Mouse (Mus musculus): Measurements from ENCODE around the gene Ugt2b34. TPM values are rescaled to one million over a fixed set of nuclear protein-coding genes. Genes with fewer than 3 reads are reported as not detected.
A peak's percentile ranks its signal among the peaks of the same experiment; 100 is the strongest.

The Ugt2b34 gene
- polyA plus RNA-seq, 1 experiment from 2014 or later = 64.1 TPM

- Histone ChIP-seq H3K4me2 (replicated peaks; ENCODE audit: low read depth) (no peak overlapping the region), H3K4me1 (replicated peaks; ENCODE audit: control insufficient read depth, insufficient read depth) (no peaks in the 10 kb centered on the region), H3K9me3 (ENCODE audit: control insufficient read depth, low read length) (no peaks in the 10 kb centered on the region), H3K27ac (replicated peaks) (no peak overlapping the region), H3K4me3 (ENCODE audit: low read depth, low read length) (no peak overlapping the region), H3K9ac (ENCODE audit: low read length) (no peak overlapping the region), H3K27me3 (ENCODE audit: control insufficient read depth, insufficient read depth, low read length) (no peaks in the 10 kb centered on the region), H3K36me3 (ENCODE audit: control insufficient read depth, insufficient read depth, low read length) (no peaks in the 10 kb centered on the region)
- TF ChIP-seq CTCF (IDR thresholded peaks at IDR 0.05; ENCODE audit: low read depth) = peak; percentile 63
- TF ChIP-seq EP300 (optimal IDR thresholded peaks at IDR 0.05) = no peak
- DNase-seq (ENCODE audit: low spot score) (no peak), ATAC-seq (ENCODE audit: low FRiP score, low TSS enrichment) (no peak)
- WGBS = 94% methylated on average over 1 of the region's 1 CpGs
These were observed 16.8 kb downstream of the Ugt2b34 start for GRCm38 (mm10) chr5:86889933-86890332.

GRCm38 (mm10) chr5:86888420-86888819 is 18.3 kb downstream of the Ugt2b34 start:
- peak; percentile 47; the same call in 1 of the 2 replicates for ATAC-seq (ENCODE audit: low FRiP score, low TSS enrichment)
- Histone ChIP-seq H3K4me3 (ENCODE audit: low read depth, low read length) (no peak overlapping the region), H3K9me3 (ENCODE audit: control insufficient read depth, low read length) (no peaks in the 10 kb centered on the region), H3K4me2 (replicated peaks; ENCODE audit: low read depth) (no peak overlapping the region), H3K27me3 (ENCODE audit: control insufficient read depth, insufficient read depth, low read length) (no peaks in the 10 kb centered on the region), H3K4me1 (replicated peaks; ENCODE audit: control insufficient read depth, insufficient read depth) (no peaks in the 10 kb centered on the region), H3K9ac (ENCODE audit: low read length) (no peak overlapping the region), H3K27ac (replicated peaks) (no peak overlapping the region), H3K36me3 (ENCODE audit: control insufficient read depth, insufficient read depth, low read length) (no peaks in the 10 kb centered on the region)
- TF ChIP-seq EP300 (optimal IDR thresholded peaks at IDR 0.05) (no peak), CTCF (IDR thresholded peaks at IDR 0.05; ENCODE audit: low read depth) (no peak)
- 69% methylated on average over 1 of the region's 1 CpGs for WGBS
- no peak for DNase-seq (ENCODE audit: low spot score)

- no peak overlapping the region for H3K4me2 ChIP-seq (replicated peaks; ENCODE audit: low read depth)
- H3K9ac ChIP-seq (ENCODE audit: low read length) = no peak overlapping the region
- TF ChIP-seq EP300 (optimal IDR thresholded peaks at IDR 0.05) (no peak), CTCF (IDR thresholded peaks at IDR 0.05; ENCODE audit: low read depth) (no peak)
- no peaks in the 10 kb centered on the region for H3K9me3 ChIP-seq (ENCODE audit: control insufficient read depth, low read length)
- no peaks in the 10 kb centered on the region for H3K27me3 ChIP-seq (ENCODE audit: control insufficient read depth, insufficient read depth, low read length)
- DNase-seq (ENCODE audit: low spot score) = no peak
- 56% methylated on average over 1 of the region's 1 CpGs for WGBS
- no peak for ATAC-seq (ENCODE audit: low FRiP score, low TSS enrichment)
- H3K36me3 ChIP-seq (ENCODE audit: control insufficient read depth, insufficient read depth, low read length) = no peaks in the 10 kb centered on the region
- H3K27ac ChIP-seq (replicated peaks) = no peak overlapping the region
- H3K4me3 ChIP-seq (ENCODE audit: low read depth, low read length) = no peak overlapping the region
- H3K4me1 ChIP-seq (replicated peaks; ENCODE audit: control insufficient read depth, insufficient read depth) = no peaks in the 10 kb centered on the region
These were observed 19.7 kb downstream of the Ugt2b34 start for GRCm38 (mm10) chr5:86887081-86887480.

GRCm38 (mm10) chr5:86886620-86887019 is 20.1 kb downstream of the Ugt2b34 start:
- 35% methylated on average over 3 of the region's 3 CpGs for WGBS
- no peaks in the 10 kb centered on the region for H3K4me1 ChIP-seq (replicated peaks; ENCODE audit: control insufficient read depth, insufficient read depth)
- H3K9me3 ChIP-seq (ENCODE audit: control insufficient read depth, low read length) = no peaks in the 10 kb centered on the region
- no peak overlapping the region for H3K4me2 ChIP-seq (replicated peaks; ENCODE audit: low read depth)
- no peak overlapping the region for H3K4me3 ChIP-seq (ENCODE audit: low read depth, low read length)
- ATAC-seq (ENCODE audit: low FRiP score, low TSS enrichment) (no peak), DNase-seq (ENCODE audit: low spot score) (no peak)
- H3K27ac ChIP-seq (replicated peaks) = no peak overlapping the region
- no peaks in the 10 kb centered on the region for H3K27me3 ChIP-seq (ENCODE audit: control insufficient read depth, insufficient read depth, low read length)
- no peak overlapping the region for H3K9ac ChIP-seq (ENCODE audit: low read length)
- no peak for TF ChIP-seq EP300 (optimal IDR thresholded peaks at IDR 0.05)
- TF ChIP-seq CTCF (IDR thresholded peaks at IDR 0.05; ENCODE audit: low read depth) = peak; percentile 73
- no peaks in the 10 kb centered on the region for H3K36me3 ChIP-seq (ENCODE audit: control insufficient read depth, insufficient read depth, low read length)

- H3K9ac ChIP-seq (ENCODE audit: low read length) = no peak overlapping the region
- no peak overlapping the region for H3K27ac ChIP-seq (replicated peaks)
- WGBS = 0% methylated on average over 1 of the region's 1 CpGs
- no peaks in the 10 kb centered on the region for H3K36me3 ChIP-seq (ENCODE audit: control insufficient read depth, insufficient read depth, low read length)
- no peaks in the 10 kb centered on the region for H3K4me1 ChIP-seq (replicated peaks; ENCODE audit: control insufficient read depth, insufficient read depth)
- H3K4me2 ChIP-seq (replicated peaks; ENCODE audit: low read depth) = no peak overlapping the region
- DNase-seq (ENCODE audit: low spot score) = peak; percentile 33
- TF ChIP-seq CTCF (IDR thresholded peaks at IDR 0.05; ENCODE audit: low read depth) (no peak), EP300 (optimal IDR thresholded peaks at IDR 0.05) (no peak)
- no peaks in the 10 kb centered on the region for H3K9me3 ChIP-seq (ENCODE audit: control insufficient read depth, low read length)
- H3K27me3 ChIP-seq (ENCODE audit: control insufficient read depth, insufficient read depth, low read length) = no peaks in the 10 kb centered on the region
- no peak overlapping the region for H3K4me3 ChIP-seq (ENCODE audit: low read depth, low read length)
- no peak for ATAC-seq (ENCODE audit: low FRiP score, low TSS enrichment)
These were observed 34.9 kb downstream of the Ugt2b34 start for GRCm38 (mm10) chr5:86871877-86872276.

GRCm38 (mm10) chr5:86858336-86858735 is 48.4 kb downstream of the Ugt2b34 start:
- DNase-seq (ENCODE audit: low spot score) (no peak), ATAC-seq (ENCODE audit: low FRiP score, low TSS enrichment) (no peak)
- H3K4me3 ChIP-seq (ENCODE audit: low read depth, low read length) = no peak overlapping the region
- H3K9ac ChIP-seq (ENCODE audit: low read length) = no peak overlapping the region
- no peak for TF ChIP-seq EP300 (optimal IDR thresholded peaks at IDR 0.05)
- no peak for TF ChIP-seq CTCF (IDR thresholded peaks at IDR 0.05; ENCODE audit: low read depth)
- 0 out of 2 replicates have a peak overlapping the region, but pooled peaks have one; percentile 13 for H3K27ac ChIP-seq (replicated peaks)
- no peaks in the 10 kb centered on the region for H3K4me1 ChIP-seq (replicated peaks; ENCODE audit: control insufficient read depth, insufficient read depth)
- no peaks in the 10 kb centered on the region for H3K9me3 ChIP-seq (ENCODE audit: control insufficient read depth, low read length)
- 52% methylated on average over 3 of the region's 3 CpGs for WGBS
- H3K27me3 ChIP-seq (ENCODE audit: control insufficient read depth, insufficient read depth, low read length) = no peaks in the 10 kb centered on the region
- H3K36me3 ChIP-seq (ENCODE audit: control insufficient read depth, insufficient read depth, low read length) = no peaks in the 10 kb centered on the region
- H3K4me2 ChIP-seq (replicated peaks; ENCODE audit: low read depth) = no peak overlapping the region

Data from stomach, postnatal 0 days (tissue).